Mouse (Mus musculus): ENCODE data around the gene Crybg1. TPM values are rescaled to one million over a fixed set of nuclear protein-coding genes. Genes with fewer than 3 reads are reported as not detected.
"Not testable (repeated sequence)": the region's sequence is repeated elsewhere in the genome, so short reads cannot be mapped to it uniquely, and the experiment has no call there.

The Crybg1 gene
- total and polyA plus RNA-seq, 3 experiments, result 0.04 to 0.14 TPM; not detected in 1

DNA sequence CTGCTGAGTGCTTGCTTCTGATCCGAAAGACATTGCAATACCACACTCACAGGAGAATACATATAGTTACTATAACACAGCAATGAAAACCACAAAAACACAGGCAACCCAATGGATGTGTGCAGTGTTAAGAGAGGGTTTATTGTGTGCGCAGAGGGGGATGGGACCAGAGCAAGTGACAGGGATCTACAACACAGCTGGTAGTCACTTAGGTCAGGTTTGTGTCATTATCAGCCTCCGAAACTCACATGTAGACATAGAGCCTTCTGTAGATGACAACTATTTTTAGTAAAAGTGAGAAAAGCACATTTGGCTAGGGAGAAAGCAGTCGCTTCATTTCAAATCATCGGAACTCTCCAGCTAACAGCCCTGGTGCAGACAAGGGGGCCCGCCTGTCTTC lies 166.2 kb downstream of the Crybg1 start:
- no peak overlapping the region for H3K27ac ChIP-seq (ENCODE audit: control insufficient read depth, low read depth, low read length)

DNA sequence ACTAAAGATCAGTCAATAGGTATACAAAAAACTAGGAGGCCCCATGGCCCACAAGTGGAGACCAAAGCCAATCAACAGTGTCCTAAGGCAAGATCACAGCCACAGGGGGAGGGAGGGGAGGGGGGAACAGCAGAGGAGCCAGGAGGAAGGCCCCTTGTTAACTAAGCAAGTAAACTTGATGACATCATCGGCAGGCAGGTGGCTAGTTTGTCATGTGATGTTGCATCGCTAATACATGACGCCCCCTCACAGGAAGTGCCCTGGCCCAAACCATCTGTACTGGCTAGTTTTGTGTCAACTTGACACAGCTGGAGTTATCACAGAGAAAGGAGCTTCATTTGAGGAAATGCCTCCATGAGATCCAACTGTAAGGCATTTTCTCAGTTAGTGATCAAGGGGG lies 167.9 kb downstream of the Crybg1 start:
- not testable (repeated sequence) for H3K79me2 ChIP-seq (ENCODE audit: control insufficient read depth, insufficient read depth, low read length, poor library complexity); H3K9me3 ChIP-seq (replicated peaks; ENCODE audit: insufficient read depth, low read length); H3K27ac ChIP-seq (ENCODE audit: control insufficient read depth, low read depth, low read length); H3K4me1 ChIP-seq (ENCODE audit: control insufficient read depth in 1 of 2, insufficient read depth in 2 of 2, low read length in 2 of 2); H3K9ac ChIP-seq (ENCODE audit: control insufficient read depth, low read depth, low read length, poor library complexity, severe bottlenecking); DNase-seq (ENCODE audit: low read depth, low spot score); H3K36me3 ChIP-seq (ENCODE audit: control insufficient read depth in 1 of 2, insufficient read depth in 2 of 2, low read length in 2 of 2); H3K4me3 ChIP-seq (ENCODE audit: control insufficient read depth in 1 of 2, insufficient read depth in 1 of 2, low read depth in 2 of 2, low read length in 2 of 2); H3K27me3 ChIP-seq (ENCODE audit: control insufficient read depth in 1 of 2, insufficient read depth in 2 of 2, low read length in 2 of 2)

More for the DNA sequence above, 166.2 kb downstream of the Crybg1 start:
- H3K9ac ChIP-seq (ENCODE audit: control insufficient read depth, low read depth, low read length, poor library complexity, severe bottlenecking), result no peak overlapping the region
- no peaks in the 10 kb centered on the region for H3K79me2 ChIP-seq (ENCODE audit: control insufficient read depth, insufficient read depth, low read length, poor library complexity)
- DNase-seq (ENCODE audit: low read depth, low spot score), result no peak
- H3K27me3 ChIP-seq (ENCODE audit: control insufficient read depth in 1 of 2, insufficient read depth in 2 of 2, low read length in 2 of 2), result peaks cover 0 to 1% of the 10 kb centered on the region in 2 experiments; a peak in 1 of 4 replicates
- H3K36me3 ChIP-seq (ENCODE audit: control insufficient read depth in 1 of 2, insufficient read depth in 2 of 2, low read length in 2 of 2), result no peaks in the 10 kb centered on the region
- no peaks in the 10 kb centered on the region for H3K9me3 ChIP-seq (replicated peaks; ENCODE audit: insufficient read depth, low read length)
- no peak overlapping the region for H3K4me3 ChIP-seq (ENCODE audit: control insufficient read depth in 1 of 2, insufficient read depth in 1 of 2, low read depth in 2 of 2, low read length in 2 of 2)
- no peaks in the 10 kb centered on the region for H3K4me1 ChIP-seq (ENCODE audit: control insufficient read depth in 1 of 2, insufficient read depth in 2 of 2, low read length in 2 of 2)
- no peak for TF ChIP-seq SIN3A (IDR thresholded peaks at IDR 0.05; ENCODE audit: low read length)
- no peak for TF ChIP-seq CTCF (IDR thresholded peaks at IDR 0.05 in 2 of 3, conservative IDR thresholded peaks at IDR 0.05 in 1 of 3; ENCODE audit: control insufficient read depth in 1 of 3, insufficient read depth in 1 of 3, low read depth in 2 of 3, low read length in 3 of 3, poor library complexity in 1 of 3, severe bottlenecking in 1 of 3)
- no peak for TF ChIP-seq KAT2A (conservative IDR thresholded peaks at IDR 0.05; ENCODE audit: low read depth, low read length)

DNA sequence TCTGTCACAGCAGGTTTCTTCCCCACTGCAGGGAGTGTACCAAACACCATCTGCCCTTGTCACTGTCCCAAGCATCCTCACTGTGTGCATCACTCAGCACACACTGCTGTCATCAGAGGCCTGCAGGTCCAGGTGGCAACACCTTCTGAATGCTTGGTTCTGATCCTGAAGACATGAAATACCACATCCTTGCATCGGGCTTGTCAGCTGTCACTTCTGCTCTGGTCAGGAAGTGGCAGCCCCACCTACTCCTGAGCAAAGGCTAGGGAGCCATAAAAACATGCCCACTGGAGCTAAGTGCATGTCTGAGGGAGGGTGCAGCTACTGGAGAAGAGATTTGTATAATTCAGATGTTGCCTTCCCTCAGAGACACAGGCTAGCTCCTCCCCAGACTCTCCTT lies 168.6 kb downstream of the Crybg1 start:
- H3K9me3 ChIP-seq (replicated peaks; ENCODE audit: insufficient read depth, low read length), result no peaks in the 10 kb centered on the region
- H3K36me3 ChIP-seq (ENCODE audit: control insufficient read depth in 1 of 2, insufficient read depth in 2 of 2, low read length in 2 of 2), result peaks cover 0 to 5% of the 10 kb centered on the region in 2 experiments; a peak in 2 of 4 replicates
- no peak overlapping the region for H3K9ac ChIP-seq (ENCODE audit: control insufficient read depth, low read depth, low read length, poor library complexity, severe bottlenecking)
- no peaks in the 10 kb centered on the region; a peak in 1 of 4 replicates for H3K27me3 ChIP-seq (ENCODE audit: control insufficient read depth in 1 of 2, insufficient read depth in 2 of 2, low read length in 2 of 2)
- no peak overlapping the region for H3K27ac ChIP-seq (ENCODE audit: control insufficient read depth, low read depth, low read length)
- H3K4me1 ChIP-seq (ENCODE audit: control insufficient read depth in 1 of 2, insufficient read depth in 2 of 2, low read length in 2 of 2), result peaks cover 0 to 6% of the 10 kb centered on the region in 2 experiments; a peak in 2 of 4 replicates
- TF ChIP-seq MAFK (IDR thresholded peaks at IDR 0.05; ENCODE audit: borderline replicate concordance, low read depth, low read length), result no peak
- no peak for TF ChIP-seq MYB (IDR thresholded peaks at IDR 0.05; ENCODE audit: low read depth, low read length)
- TF ChIP-seq GATA1 (IDR thresholded peaks at IDR 0.05; ENCODE audit: low read depth, low read length), result no peak
- TF ChIP-seq TCF12 (IDR thresholded peaks at IDR 0.05; ENCODE audit: low read depth, low read length), result no peak
- TF ChIP-seq MAX (IDR thresholded peaks at IDR 0.05; ENCODE audit: low read length), result no peak
- no peak for TF ChIP-seq POLR2A (IDR thresholded peaks at IDR 0.05; ENCODE audit: control insufficient read depth in 1 of 2, insufficient read depth in 1 of 2, low read depth in 1 of 2, low read length in 2 of 2, poor library complexity in 1 of 2)
- TF ChIP-seq MYC (IDR thresholded peaks at IDR 0.05; ENCODE audit: low read depth, low read length), result no peak
- no peak for TF ChIP-seq TAL1 (IDR thresholded peaks at IDR 0.05; ENCODE audit: low read length)
- no peak for TF ChIP-seq CHD1 (IDR thresholded peaks at IDR 0.05; ENCODE audit: low read depth, low read length)
- no peak for TF ChIP-seq HCFC1 (IDR thresholded peaks at IDR 0.05; ENCODE audit: low read depth, low read length)
- TF ChIP-seq ZMIZ1 (IDR thresholded peaks at IDR 0.05; ENCODE audit: low read depth, low read length), result no peak
- no peak for TF ChIP-seq MAZ (IDR thresholded peaks at IDR 0.05; ENCODE audit: low read depth, low read length)
- no peak for TF ChIP-seq NELFE (IDR thresholded peaks at IDR 0.05; ENCODE audit: low read depth, low read length)
- no peak overlapping the region for H3K4me3 ChIP-seq (ENCODE audit: control insufficient read depth in 1 of 2, insufficient read depth in 1 of 2, low read depth in 2 of 2, low read length in 2 of 2)
- no peak for DNase-seq (ENCODE audit: low read depth, low spot score)
- no peaks in the 10 kb centered on the region for H3K79me2 ChIP-seq (ENCODE audit: control insufficient read depth, insufficient read depth, low read length, poor library complexity)
